In genomic region chr16:76537871-76538270, GRCm38 (mm10) we compare ENCODE assay signal across 22 mouse cellular contexts.
DNase-seq lines count a peak whose midpoint lies in the region; ATAC-seq and TF ChIP-seq lines count a peak whose summit lies in the region.
"Had no signal": no experiment of that assay in that cellular context is flagged by ENCODE, and none has a peak within 500 bp of the region (broad histone marks: within the 10 kb centered on the region; RNA-seq: fewer than 3 reads in every experiment).

No protein-coding gene starts in this region.

- H3K27me3 ChIP-seq in heart, postnatal 0 days (ENCODE audit: control insufficient read depth, insufficient read depth, low read length) = no peaks in the 10 kb centered on the region
- no peaks in the 10 kb centered on the region for H3K27me3 ChIP-seq in heart, embryonic 12.5 days (replicated peaks)
- no peaks in the 10 kb centered on the region for H3K27me3 ChIP-seq in thymus, adult 2 months (ENCODE audit: control insufficient read depth, insufficient read depth, low read length)
- H3K27me3 ChIP-seq in forebrain, embryonic 15.5 days = no peaks in the 10 kb centered on the region
- H3K27me3 ChIP-seq: limb, embryonic 13.5 days; liver, embryonic 13.5 days; lung, embryonic 15.5 days; megakaryocyte, embryonic 14.5 days had no signal

- DNase-seq in heart, postnatal 0 days (ENCODE audit: low spot score) = peak; percentile 2
- DNase-seq in thymus, postnatal 14 days = peak; percentile 36
- DNase-seq in thymus, adult 2 months = no peak
- peak; percentile 10 for DNase-seq in induced T-regulatory cell, adult 2 months (ENCODE audit: low read depth)
- no peak for DNase-seq in cerebellum, adult 11-12 months
- DNase-seq in cerebellum, adult 18-20 months = no peak
- DNase-seq: adrenal gland, postnatal 10 days; cerebellum, postnatal 14 days; heart, adult 18-20 months; kidney, adult 11 months; layer of hippocampus, postnatal 36 days; liver, embryonic 13.5 days; right cerebral cortex, postnatal 4 days had no signal

- H3K9me3 ChIP-seq in heart, postnatal 0 days (replicated peaks; ENCODE audit: control insufficient read depth, low read length) = no peaks in the 10 kb centered on the region
- H3K9me3 ChIP-seq in heart, embryonic 12.5 days (replicated peaks) = no peaks in the 10 kb centered on the region
- H3K9me3 ChIP-seq in forebrain, embryonic 15.5 days = no peaks in the 10 kb centered on the region
- H3K9me3 ChIP-seq: hindbrain, embryonic 10.5 days; limb, embryonic 13.5 days; liver, embryonic 13.5 days; lung, embryonic 15.5 days; megakaryocyte, embryonic 14.5 days had no signal

- H3K27ac ChIP-seq in heart, postnatal 0 days (ENCODE audit: low read depth) = no peak overlapping the region
- no peak overlapping the region for H3K27ac ChIP-seq in heart, embryonic 12.5 days (ENCODE audit: poor library complexity, severe bottlenecking)
- no peak overlapping the region for H3K27ac ChIP-seq in thymus, adult 2 months (ENCODE audit: control insufficient read depth, insufficient read depth, low read length)
- no peak overlapping the region for H3K27ac ChIP-seq in forebrain, embryonic 15.5 days (replicated peaks)
- H3K27ac ChIP-seq: hindbrain, embryonic 10.5 days; hindbrain, postnatal 0 days; kidney, postnatal 0 days; limb, embryonic 13.5 days; liver, embryonic 13.5 days; lung, embryonic 15.5 days had no signal

- TF ChIP-seq CTCF in heart, postnatal 0 days (IDR thresholded peaks at IDR 0.05; ENCODE audit: low read depth) = no peak
- no peak for TF ChIP-seq CTCF in thymus, adult 2 months (IDR thresholded peaks at IDR 0.05; ENCODE audit: borderline replicate concordance, control insufficient read depth, extremely low read depth, insufficient read depth, low read length, poor library complexity)

- ATAC-seq in heart, postnatal 0 days (ENCODE audit: insufficient read depth, low read depth) = no peak
- no peak for ATAC-seq in heart, embryonic 12.5 days (ENCODE audit: insufficient number of reproducible peaks, low FRiP score)
- ATAC-seq in forebrain, embryonic 15.5 days (replicated peaks) = no peak
- ATAC-seq: hindbrain, postnatal 0 days; midbrain, embryonic 16.5 days had no signal

- no peak for TF ChIP-seq POLR2A in thymus, adult 2 months (IDR thresholded peaks at IDR 0.05; ENCODE audit: control insufficient read depth, extremely low read depth, insufficient read depth, low read length, poor library complexity)

- H3K4me1 ChIP-seq in heart, postnatal 0 days (ENCODE audit: control insufficient read depth, insufficient read depth) = peaks cover 7% of the 10 kb centered on the region
- peaks cover 12% of the 10 kb centered on the region for H3K4me1 ChIP-seq in heart, embryonic 12.5 days (replicated peaks)
- H3K4me1 ChIP-seq in thymus, adult 2 months (replicated peaks; ENCODE audit: control insufficient read depth, insufficient read depth, low read length) = peaks cover 9% of the 10 kb centered on the region
- H3K4me1 ChIP-seq in forebrain, embryonic 15.5 days = peaks cover 6% of the 10 kb centered on the region
- H3K4me1 ChIP-seq: megakaryocyte, embryonic 14.5 days had no signal

- no peak overlapping the region for H3K9ac ChIP-seq in heart, postnatal 0 days (replicated peaks; ENCODE audit: low read depth, low read length)
- H3K9ac ChIP-seq in heart, embryonic 12.5 days = no peak overlapping the region
- no peak overlapping the region for H3K9ac ChIP-seq in forebrain, embryonic 15.5 days (replicated peaks)
- H3K9ac ChIP-seq: limb, embryonic 13.5 days; liver, embryonic 13.5 days; lung, embryonic 15.5 days had no signal

- TF ChIP-seq EP300 in heart, postnatal 0 days (IDR thresholded peaks at IDR 0.05; ENCODE audit: low read depth) = no peak

- WGBS in heart, postnatal 0 days = 88% methylated on average over 11 of the region's 11 CpGs
- 87% methylated on average over 11 of the region's 11 CpGs for WGBS in heart, embryonic 12.5 days
- WGBS in thymus, adult 2 months = 35% methylated on average over 11 of the region's 11 CpGs
- 95% methylated on average over 11 of the region's 11 CpGs for WGBS in forebrain, embryonic 15.5 days

- no peak overlapping the region for H3K4me2 ChIP-seq in heart, postnatal 0 days (ENCODE audit: low read depth, low read length)
- no peak overlapping the region for H3K4me2 ChIP-seq in heart, embryonic 12.5 days
- H3K4me2 ChIP-seq in forebrain, embryonic 15.5 days (replicated peaks) = no peak overlapping the region
- H3K4me2 ChIP-seq: limb, embryonic 13.5 days; liver, embryonic 13.5 days; lung, embryonic 15.5 days had no signal

- no peak overlapping the region for H3K4me3 ChIP-seq in heart, postnatal 0 days (ENCODE audit: low read depth, low read length)
- H3K4me3 ChIP-seq in heart, embryonic 12.5 days = no peak overlapping the region
- H3K4me3 ChIP-seq in thymus, adult 2 months (ENCODE audit: control insufficient read depth, insufficient read depth, low read length) = no peak overlapping the region
- no peak overlapping the region for H3K4me3 ChIP-seq in forebrain, embryonic 15.5 days
- H3K4me3 ChIP-seq: hindbrain, embryonic 10.5 days; limb, embryonic 13.5 days; liver, embryonic 13.5 days; lung, embryonic 15.5 days; megakaryocyte, embryonic 14.5 days had no signal

- H3K36me3 ChIP-seq in heart, postnatal 0 days (replicated peaks; ENCODE audit: control insufficient read depth, insufficient read depth, low read length) = no peaks in the 10 kb centered on the region
- H3K36me3 ChIP-seq in heart, embryonic 12.5 days = no peaks in the 10 kb centered on the region
- H3K36me3 ChIP-seq in thymus, adult 2 months (ENCODE audit: control insufficient read depth, insufficient read depth, low read length) = no peaks in the 10 kb centered on the region
- no peaks in the 10 kb centered on the region for H3K36me3 ChIP-seq in forebrain, embryonic 15.5 days
- H3K36me3 ChIP-seq: hindbrain, embryonic 10.5 days; limb, embryonic 13.5 days; liver, embryonic 13.5 days; lung, embryonic 15.5 days had no signal

Comparison
In these comparisons a context has a peak if more than half of its experiments do, and no peak if none do; other contexts are left out.
1. DNase-seq: peak in heart, postnatal 0 days (single experiment), thymus, postnatal 14 days (single experiment) and induced T-regulatory cell, adult 2 months (single experiment); none in thymus, adult 2 months (single experiment), cerebellum, adult 11-12 months (single experiment) and cerebellum, adult 18-20 months (0 of 2).